Mouse (Mus musculus): ENCODE data around the gene Mnd1.

Mnd1 gene

GRCm38 (mm10) chr3:84155558-84156006, at the start of gene Mnd1:
Gene Mnd1 (minus strand): TSS chr3:84155786.
- DNase-seq (ENCODE audit: low spot score) = peak; percentile 95

- no peak for DNase-seq (ENCODE audit: low spot score)
Measured at GRCm38 (mm10) chr3:84204640-84205039, 49.1 kb upstream of the Mnd1 start.

DNA sequence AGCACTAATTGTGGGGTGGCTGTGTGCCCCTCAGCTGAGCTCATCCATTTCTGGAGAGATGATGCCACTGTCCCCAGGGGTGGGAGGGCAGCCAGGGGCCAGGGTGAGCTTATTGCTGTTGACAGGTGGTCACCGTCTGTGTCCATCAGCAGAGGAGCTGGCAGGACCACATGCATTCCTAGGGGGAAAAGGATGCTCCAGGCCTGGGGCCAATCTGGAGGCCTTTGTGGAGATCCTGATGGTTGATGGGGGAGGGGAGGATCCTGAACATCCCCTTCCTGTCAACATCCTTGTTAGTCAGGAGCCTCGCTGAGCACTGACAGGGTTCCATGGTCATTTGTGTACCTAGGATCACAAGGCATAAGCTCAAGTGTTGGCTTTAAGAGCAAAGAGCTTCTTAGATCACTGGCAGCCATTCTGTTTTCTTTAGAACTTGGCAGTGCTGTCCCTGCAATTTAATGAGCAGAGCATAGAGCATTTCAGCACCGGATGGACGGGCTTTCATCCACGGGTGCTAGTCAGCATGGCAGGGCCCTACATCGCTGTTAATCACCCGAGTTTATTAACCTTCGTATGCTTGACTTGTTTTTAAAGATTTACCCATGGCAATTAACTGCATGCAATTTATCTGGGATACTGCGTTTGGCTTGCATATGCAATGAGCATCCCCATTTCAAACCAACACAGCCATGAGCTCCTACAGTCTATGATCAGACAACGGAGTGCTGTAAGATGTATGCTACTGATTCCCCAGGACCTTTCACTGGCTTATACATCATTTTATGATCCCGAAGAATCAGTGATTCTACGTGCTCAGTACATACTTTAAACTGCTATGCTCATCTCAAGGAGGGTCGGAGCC, 45.2 kb upstream of the Mnd1 start:
- no peak for DNase-seq (ENCODE audit: low spot score)

GRCm38 (mm10) chr3:84199516-84199915, 43.9 kb upstream of the Mnd1 start:
- no peak for DNase-seq (ENCODE audit: low spot score)

DNA sequence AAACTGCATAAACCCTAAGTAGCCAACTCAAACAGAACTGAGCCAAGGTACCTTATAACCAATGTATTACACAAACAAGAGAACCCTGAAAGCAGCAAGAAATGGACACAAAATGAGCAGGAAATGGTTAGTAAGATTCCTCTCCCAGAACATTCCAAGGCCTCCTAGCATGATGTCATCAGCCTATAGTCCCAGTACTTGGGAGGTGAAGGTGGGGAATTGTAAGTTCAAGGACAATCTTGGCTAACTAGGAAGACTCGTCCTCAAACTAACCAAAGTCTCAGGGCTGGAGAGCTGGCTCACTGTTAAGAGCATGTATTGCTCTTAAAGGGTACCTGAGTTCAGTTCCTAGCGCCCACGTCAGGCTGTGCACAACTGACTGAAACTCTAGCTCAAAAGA, 42.6 kb upstream of the Mnd1 start:
- no peak for DNase-seq (ENCODE audit: low spot score)

DNA sequence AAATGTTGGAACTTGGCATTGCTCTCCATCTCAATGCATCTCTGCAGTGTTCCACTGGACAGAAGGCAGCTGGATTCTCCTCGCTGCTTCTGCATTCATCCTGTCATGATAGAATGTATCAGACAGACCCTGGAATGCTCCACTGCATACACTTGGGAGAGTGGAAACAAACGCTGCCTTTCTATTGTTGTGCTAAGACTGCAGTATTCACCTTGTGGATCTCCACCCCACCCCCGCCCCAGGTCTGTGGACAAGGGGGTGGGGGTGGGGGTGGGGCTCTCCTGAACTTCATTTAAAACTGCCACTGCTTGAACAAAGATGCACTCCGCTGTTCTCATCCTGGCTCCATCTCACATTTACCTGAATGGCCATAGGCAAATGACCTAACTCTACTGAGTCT, 38.3 kb upstream of the Mnd1 start:
- no peak for DNase-seq (ENCODE audit: low spot score)

- DNase-seq (ENCODE audit: low spot score) = no peak
Measured at GRCm38 (mm10) chr3:84191141-84191881, 35.7 kb upstream of the Mnd1 start.

DNA sequence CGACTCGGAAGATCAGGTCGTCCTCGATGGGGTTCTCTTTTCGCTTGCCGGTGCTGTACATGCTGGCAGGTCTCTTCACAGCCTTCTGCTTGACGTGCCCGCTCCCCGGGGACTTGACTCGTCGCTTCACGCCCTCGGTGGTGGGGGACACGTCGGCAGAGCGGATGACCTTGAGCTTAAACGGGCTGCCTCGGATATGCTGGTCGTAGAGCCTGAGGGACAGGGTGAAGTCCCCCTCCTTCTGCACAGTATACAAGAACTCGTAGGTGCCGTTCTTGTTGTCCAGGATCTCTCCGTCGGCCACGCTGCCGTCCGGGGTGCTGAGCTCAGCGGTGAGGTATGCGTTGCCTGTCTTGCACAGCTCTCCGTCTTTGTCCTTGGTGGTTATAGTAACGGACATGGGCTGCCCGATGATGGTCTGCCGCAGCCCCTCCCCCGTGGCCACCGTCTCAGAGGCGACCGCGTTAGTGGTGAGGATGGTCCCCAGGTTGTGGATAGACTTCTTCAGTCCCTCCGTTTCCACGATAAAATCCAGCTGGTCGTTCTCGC, 35.0 kb upstream of the Mnd1 start:
- no peak for DNase-seq (ENCODE audit: low spot score)

DNA sequence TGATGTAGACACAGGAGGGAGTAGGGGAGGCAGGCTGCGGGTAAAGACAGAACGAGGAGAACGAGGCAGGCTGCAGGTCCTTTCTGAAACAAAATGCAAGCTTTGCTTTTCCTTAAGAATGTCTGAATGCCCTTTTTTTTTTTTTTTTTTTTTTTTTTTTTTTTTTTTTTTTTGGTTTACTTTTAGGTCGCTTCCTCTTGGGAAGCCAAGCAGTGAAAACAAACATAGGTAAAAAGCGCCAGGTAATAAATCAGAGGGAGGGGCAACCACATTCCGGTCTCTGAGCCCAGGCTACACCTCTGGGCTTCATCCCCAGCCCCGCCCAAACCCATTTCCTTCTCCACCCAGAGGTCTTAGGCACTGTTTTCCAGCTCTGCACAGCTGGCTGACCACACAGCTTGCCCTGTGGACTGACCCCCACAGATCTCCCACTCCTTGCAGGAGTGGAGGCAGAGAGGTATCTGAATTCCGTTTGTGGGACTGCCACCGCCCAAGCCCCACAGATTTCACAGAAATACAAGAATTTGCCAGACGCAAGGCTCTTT, 34.1 kb upstream of the Mnd1 start:
- DNase-seq (ENCODE audit: low spot score) = no peak

GRCm38 (mm10) chr3:84181717-84182116, 26.1 kb upstream of the Mnd1 start:
- DNase-seq (ENCODE audit: low spot score) = no peak

DNA sequence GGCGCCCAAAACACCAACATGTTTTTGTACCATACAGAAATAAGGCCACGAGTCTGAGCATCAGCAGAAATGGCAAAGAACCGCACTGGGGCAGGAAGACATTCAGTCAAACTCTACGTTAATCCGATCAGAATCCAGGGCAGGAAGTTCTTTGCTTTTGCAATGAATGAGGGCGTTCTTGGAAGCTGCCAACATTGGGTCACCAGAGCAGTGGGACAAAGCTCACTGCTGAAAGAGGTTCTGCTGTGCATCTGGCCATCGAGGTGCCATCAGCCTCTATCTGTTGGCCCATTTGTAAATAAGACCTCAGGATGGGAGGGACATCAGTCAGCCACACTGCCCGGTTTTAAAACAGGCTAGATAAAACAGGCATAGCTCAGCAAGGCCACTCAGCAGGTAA, 25.5 kb upstream of the Mnd1 start:
- no peak for DNase-seq (ENCODE audit: low spot score)

DNA sequence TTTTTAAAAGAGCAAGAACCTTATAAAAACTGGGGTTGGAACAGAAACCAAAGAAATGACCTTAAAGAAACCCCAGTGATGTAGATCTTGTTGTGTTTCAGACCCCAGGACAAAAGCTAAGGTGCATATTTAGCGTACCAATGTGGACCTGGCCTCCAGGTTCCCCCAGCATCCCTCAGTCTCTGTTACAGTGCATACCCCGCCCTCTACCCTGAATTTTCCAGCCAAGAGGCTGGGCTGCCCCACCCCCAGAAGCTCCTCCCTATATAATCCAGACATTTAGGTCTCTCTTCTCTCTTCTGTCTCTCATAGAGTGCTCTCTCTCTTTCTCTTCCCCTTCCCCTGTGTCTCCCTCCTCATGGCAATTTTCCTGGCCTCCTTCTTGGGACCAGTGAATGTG, 24.7 kb upstream of the Mnd1 start:
- DNase-seq (ENCODE audit: low spot score) = no peak

GRCm38 (mm10) chr3:84177834-84178233, 22.2 kb upstream of the Mnd1 start:
- no peak for DNase-seq (ENCODE audit: low spot score)

DNA sequence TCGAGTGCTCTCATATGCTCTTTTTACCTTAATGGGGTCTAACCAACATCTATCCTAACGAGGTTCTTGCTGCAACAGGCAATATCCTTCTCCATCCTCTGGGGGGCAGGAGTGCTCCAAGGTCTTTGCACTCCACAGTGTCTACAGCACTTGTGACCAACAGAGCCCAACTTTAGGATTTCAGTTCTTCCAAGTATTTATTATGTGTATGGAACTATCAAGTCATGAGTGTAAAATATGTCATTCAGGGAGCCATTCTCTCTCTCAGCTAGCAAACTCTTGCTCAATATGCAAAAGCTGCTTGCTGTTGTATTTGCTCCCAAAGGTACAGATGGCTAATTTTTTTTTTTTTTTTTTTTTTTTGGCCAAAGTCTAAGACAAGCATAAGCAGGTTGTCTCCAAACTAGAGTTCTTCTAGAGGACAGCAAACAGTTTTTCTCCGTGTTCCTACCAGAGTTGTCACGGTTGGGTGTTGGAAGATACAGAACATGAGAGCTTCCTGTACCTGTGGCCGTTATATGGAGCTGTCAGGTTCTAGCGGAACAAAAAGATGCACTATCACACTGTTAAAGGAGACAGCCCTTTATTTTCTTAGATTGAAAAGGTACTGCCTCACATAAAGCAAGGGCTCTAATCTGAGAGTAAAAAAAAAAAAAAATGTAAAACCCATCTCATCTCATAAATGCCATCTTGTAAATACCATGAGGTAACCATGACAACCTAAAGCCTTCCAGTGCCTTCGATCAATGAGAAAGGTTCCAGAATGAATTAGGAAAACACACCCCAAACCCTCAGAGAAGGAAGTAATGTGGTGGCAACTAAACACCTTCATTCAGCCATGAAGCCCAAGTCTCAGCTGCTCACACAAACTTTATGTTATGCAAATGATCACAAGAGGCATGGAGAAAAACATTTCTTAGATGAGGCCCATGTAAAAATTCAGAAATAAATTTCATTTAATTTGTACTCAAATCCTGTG, 20.0 kb upstream of the Mnd1 start:
- DNase-seq (ENCODE audit: low spot score) = peak; percentile 43

DNA sequence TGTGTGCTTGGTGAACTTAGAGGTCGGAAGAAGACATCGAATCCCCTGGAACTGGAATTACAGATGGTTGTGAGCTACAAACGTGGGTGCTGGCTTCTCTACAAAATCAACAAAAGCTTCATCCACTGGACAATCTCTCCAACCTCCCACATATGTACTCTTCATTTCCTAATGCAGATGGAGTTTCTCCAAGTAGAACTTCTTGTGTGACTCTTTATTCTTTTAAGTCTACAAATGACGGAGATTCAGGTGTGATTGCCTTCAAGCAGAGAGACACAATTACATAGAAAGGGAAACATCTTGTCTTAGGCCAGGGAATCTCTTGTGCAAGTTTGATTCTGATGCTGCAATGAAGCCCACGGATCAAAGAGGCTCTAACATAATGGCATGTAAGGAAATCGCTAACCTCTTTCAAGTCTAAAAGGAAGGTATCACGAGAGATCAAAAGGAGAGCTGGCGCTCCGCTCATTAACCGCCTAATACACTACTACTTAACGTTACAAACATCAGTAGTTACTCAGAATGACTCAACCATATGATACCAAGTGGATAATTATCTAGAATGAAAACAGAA, 18.1 kb upstream of the Mnd1 start, which contains the start of gene Gm6525:
Gm6525 (plus strand) TSS at position 524 of the 574 bp plus-strand sequence.
- no peak for DNase-seq (ENCODE audit: low spot score)

- no peak for DNase-seq (ENCODE audit: low spot score)
Measured at GRCm38 (mm10) chr3:84172406-84172805, 16.8 kb upstream of the Mnd1 start.

GRCm38 (mm10) chr3:84169393-84170005, 13.9 kb upstream of the Mnd1 start:
- no peak for DNase-seq (ENCODE audit: low spot score)

GRCm38 (mm10) chr3:84168943-84169342, 13.4 kb upstream of the Mnd1 start:
- no peak for DNase-seq (ENCODE audit: low spot score)

- DNase-seq (ENCODE audit: low spot score) = no peak
Measured at GRCm38 (mm10) chr3:84166073-84166472, 10.5 kb upstream of the Mnd1 start.

DNA sequence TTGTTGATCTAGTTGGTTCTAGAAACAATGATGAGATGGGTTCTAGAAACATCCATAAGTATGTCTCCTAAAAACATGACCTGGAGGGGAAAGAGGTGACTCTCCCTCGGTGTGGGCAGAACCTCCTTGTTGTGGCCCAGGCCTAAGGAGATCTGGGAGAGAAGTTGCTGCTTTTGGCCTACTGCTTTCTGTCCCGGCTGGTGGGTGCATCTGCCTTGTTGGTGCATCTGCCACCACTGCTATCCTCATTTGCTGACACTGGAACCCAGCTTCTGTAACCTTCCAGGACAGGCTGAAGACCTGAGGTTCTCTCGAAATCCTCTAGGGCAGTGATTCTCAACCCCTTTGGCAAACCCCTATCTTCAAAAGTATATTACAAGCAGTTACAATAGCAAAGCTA, 9.8 kb upstream of the Mnd1 start:
- DNase-seq (ENCODE audit: low spot score) = no peak
